Mouse (Mus musculus) G1E (cell line): ENCODE results near the gene Pla2g6.

Experiments
- CTCF ChIP-seq: IDR thresholded peaks from 2 replicates; pipeline ENCODE4 v1.5.1; 2012; ENCODE audit warnings: low read depth, low read length, inconsistent platforms, mixed read lengths
- GATA1 ChIP-seq: IDR thresholded peaks from 2 replicates; pipeline ENCODE4 v1.6.1; 2012; ENCODE audit warnings: borderline replicate concordance, low read length, inconsistent platforms, mixed read lengths
- GATA2 ChIP-seq: IDR thresholded peaks from 2 replicates; pipeline ENCODE4 v1.6.1; 2012; ENCODE audit warnings: low read depth, low read length, inconsistent platforms, borderline replicate concordance
- POLR2AphosphoS5 ChIP-seq: IDR thresholded peaks from 2 replicates; pipeline ENCODE4 v1.6.1; 2012; ENCODE audit warnings: low read depth, low read length, inconsistent platforms; ENCODE audit not compliant: insufficient replicate concordance
- TAL1 ChIP-seq: conservative IDR thresholded peaks from 2 replicates; pipeline ENCODE4 v1.6.1; 2012; ENCODE audit warnings: low read depth, low read length, inconsistent platforms, mixed read lengths

DNA sequence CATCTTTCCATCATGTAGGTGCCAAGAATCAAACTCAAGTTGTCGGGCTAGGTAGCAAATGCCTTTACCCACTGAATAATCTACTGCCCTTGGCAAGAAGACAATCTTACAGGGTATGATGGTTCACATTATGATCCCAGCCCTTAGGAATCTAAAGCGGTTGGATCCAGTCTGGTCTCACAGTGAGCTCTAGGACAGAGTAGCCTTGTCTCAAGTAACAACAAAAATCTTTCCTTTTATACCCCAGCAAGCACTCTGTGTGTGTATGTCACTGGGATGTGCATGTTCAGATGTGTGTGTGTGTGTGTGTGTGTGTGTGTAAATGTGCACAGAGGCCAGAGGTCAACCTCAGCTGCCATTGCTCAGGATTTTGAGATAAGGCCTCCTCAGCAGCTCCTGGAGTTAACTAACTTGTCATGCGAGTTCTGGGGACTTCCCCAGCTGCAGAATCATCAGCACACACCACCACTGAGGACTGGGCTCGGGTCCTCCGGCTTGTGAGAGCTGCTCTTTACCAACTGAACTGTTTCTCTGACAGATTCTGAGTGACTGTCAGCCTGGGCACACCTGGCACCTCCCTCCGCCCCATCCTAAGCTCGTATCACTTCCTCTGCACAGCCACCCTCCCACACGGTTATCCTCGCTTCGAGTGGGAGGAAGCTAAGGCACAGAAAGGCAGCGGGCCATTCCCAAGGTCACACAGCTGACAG lies 5.8 kb downstream of the Pla2g6 start:
- TF ChIP-seq GATA2 (no peak), CTCF (no peak), GATA1 (no peak), TAL1 (no peak), POLR2AphosphoS5 (no peak)
